Mouse (Mus musculus) lung, postnatal 4 days (tissue): ENCODE results near the gene Map1a.

ENCODE experiments used
- DNase-seq, 2 experiments: peaks; one replicate each; pipeline ENCODE4 v3.0.0; 2021

Gene Map1a

DNA sequence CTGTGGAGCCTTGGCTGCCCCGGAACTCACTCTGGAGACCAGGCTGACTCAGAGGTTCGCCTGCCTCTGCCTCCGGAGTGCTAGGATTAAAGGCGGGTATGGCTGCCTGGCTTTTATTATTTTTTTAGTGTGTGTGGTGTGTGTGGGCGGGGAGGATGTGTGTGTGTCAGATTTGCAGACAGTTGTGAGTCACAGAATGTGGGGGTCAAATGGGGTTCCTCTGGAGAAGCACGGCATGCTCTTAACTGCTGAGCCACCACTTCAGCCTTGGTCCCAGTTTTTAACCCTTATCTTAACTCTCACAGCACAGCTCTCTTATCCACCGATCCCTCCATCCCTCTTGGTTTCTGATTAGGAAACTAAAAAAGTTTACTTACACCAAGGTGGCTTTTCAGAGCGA is 26.9 kb downstream of the Map1a start:
- DNase-seq, result no peak

DNA sequence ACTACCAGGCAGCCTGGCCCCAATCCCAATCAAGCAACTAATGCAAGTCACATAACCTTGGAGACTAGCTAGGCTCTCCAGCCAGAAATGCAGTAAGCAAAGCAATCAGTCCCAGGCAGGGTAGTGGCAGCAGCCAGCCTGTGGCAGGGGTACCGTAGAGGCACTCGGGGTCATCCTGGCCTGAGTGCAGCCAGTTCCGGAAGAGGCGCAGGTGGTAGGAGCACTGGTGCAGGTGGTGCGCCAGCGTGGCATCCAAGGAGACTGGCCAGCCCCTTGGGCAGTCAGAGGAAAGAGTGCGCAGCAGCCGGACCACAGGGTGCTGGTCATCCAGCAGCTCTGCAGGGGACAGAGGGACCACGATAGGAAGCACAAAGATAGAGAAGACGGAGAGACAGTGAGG is 33.6 kb downstream of the Map1a start:
- DNase-seq, result no peak

DNA sequence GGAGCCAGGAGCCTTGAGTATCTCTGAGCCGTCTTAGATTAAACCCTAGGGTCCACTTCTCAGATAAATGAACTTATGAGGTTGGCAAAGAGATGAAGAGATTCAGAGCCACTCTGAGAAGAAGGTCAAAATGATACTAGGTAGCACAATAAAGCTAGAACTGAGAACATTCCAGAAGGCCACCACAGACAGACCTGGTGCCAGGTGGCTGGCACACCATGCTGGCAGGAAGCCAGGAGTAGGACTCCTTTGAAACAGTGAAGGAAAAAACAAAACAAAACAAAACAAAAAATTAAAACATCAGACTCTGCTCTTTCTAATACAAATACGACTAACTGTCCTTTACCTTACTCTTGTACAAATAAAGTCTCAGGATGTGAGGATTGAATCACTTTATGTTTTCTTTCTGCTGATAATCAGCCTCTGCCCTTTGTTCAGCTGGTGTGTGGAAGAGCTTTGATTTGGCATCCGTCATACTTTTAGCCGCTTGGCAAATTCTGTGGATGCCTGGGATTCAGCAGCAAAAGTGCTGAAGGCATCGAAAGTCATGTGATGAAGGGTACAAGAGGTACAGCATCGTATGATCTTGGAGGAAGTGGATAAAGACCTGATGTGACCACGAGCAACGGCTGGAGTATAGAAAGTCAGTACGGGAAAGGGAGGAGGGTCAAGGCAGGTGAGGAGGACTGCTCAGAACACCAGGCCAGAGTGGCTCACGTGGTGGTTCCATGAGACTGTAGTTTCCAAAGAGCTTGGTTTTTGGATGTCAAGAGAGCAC is 34.5 kb downstream of the Map1a start:
- no peak for DNase-seq

DNA sequence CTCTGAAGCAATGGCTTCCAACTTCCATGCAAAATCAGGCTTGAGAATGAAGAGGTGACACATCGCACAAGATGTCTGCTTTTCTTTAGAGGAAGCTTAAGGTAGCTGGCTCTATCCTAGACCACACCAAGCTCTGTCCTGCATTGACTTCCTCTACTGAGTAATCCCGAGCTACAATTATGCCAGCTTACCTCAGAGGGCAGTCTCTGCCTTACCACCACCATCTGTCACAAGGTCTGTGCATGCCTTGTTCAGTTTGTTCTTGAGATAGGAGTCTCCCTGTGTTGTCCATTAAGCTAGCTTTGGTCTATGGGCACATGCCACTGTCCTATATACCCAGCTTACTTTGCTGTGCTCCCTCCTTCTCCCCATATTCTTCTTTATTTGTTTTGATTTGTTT is 40.1 kb downstream of the Map1a start:
- DNase-seq, result no peak

DNA sequence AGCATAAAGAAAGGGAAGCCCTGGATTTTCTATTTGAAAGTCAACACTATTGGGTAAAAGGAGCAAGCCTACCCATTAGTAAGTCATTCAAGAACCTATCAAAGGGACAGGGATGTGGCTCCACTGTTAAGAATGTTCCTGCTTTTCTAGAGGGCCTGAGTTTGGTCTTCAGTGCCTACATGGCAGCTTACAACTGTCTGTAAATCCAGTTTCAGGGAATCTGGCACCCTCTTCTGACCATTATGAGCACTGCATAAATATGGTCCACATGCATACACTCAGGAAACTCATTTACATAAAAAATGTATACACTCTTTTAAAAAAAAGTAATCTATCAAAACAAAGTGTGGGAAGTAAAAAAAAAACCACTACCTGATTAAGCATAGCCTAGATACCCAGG is 49.7 kb downstream of the Map1a start:
- DNase-seq, result no peak

DNA sequence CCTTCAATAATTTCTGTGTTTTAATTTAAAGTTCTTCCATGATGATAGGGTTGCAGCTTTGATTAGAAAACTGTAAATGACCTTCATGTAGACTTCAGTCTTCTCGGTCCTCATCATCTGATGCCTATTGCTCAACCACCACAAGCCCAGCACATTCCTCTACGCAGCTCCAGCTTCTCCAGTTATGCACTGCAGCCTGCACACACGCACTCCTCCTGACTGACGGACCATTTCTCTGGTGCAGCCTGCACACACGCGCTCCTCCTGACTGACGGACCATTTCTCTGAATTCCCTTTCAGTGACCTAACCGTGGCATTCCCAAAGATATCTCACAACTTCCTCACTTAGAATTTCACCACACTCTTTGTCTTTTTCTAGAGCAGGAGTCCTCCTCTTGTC is 63.8 kb downstream of the Map1a start:
- no peak for DNase-seq

DNA sequence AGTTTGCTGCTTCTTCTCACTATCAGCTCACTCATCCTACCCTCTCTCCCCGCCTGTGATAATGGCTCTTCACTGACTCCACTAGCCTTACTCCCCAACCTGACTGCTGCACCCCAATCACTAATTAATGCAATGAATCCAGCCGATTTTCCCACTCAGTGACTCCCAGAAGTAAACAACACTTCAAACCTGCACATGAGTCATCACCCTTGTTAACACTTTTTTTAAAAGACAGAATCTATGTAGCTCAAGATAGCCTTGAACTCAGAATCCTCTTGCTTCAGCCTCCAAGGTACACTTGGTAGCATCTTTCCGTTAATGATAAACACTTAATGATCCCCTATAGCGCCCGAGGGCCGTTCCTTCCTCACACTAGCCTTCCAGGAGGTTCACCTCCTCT is 65.0 kb downstream of the Map1a start:
- DNase-seq, result no peak

DNA sequence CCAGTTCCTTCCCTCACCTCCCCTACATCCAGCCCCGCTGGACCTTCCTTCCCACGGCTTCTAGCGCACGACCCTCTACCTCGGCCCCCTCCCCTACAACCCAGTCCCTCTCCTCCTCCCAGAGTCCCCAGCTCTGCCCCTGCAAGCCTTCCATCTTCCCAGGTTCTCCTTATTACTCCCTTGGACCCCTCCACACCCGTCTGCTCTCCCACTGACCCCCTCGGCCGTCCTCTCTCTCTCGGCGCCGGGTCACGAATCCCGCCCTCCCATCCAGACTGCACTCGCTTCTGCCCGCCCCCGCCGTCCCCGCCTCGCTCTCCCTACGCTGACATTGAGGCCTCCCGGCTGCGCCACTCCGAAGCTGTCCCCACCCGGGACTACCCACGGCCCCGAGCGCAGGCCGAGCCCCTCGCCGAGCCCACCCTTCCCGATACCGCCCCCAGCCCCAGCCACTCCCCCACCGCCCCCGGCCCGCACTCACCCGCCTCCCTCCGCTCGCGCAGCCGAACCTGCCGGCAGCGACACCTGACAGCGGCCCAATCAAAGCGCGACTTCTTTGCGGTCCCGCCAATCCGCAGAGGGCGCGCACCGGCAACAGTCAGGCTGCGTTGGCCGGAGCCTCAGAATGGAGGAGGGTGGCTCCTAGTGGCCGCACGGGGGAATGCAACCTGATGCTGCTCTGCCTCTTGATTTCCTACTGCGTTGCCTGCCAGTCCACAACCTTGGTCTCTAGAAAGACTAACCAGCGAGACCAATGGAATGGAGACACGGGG is 65.6 kb downstream of the Map1a start, which contains the start of gene Ppip5k1:
Gene Ppip5k1, minus strand, starts transcription at position 577 of the 773 bp plus-strand sequence.
- DNase-seq, result peak; percentile 97 to 98

DNA sequence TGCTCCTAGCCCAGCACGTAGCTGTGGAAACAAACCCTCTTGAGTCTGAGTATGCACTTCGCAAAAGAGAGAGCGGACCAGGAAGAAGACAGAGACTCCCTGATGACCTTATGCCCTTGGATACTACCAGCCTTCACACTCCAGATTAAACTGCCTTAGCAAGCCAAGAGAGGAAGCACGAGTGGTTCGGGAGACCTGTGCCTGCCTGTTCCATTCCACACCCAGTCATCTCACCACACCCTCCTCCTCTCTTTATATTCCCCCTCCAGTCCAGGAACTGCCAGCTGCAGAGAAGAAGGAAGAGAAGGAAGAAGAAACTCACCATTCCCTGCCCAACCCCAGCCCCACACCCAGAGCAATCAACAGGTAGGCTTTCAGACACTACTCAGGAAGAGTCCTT is 68.1 kb downstream of the Map1a start, which contains the start of gene Ckmt1:
Gene Ckmt1, plus strand, starts transcription at position 221 of the 400 bp plus-strand sequence.
- no peak for DNase-seq

DNA sequence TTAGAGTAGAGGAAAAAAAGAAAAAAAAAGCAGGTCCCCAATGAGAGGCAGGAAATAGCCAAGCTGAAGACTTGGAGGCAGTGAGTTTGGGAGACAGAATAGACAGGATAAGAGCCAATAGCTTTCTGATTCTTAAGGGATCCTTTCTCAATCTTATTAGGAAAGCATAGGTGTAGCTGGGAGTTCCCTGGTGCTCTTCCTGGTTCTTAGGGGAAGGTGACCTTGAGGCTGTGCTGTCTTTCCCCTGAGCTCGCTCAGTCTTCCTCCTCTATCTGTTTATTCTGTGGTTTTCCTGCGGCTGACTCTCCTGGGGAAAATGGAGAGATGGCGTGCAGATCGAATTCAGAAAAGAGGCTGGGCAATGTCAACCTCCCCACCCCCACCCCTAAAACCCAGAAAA is 68.6 kb downstream of the Map1a start:
- DNase-seq, result no peak

DNA sequence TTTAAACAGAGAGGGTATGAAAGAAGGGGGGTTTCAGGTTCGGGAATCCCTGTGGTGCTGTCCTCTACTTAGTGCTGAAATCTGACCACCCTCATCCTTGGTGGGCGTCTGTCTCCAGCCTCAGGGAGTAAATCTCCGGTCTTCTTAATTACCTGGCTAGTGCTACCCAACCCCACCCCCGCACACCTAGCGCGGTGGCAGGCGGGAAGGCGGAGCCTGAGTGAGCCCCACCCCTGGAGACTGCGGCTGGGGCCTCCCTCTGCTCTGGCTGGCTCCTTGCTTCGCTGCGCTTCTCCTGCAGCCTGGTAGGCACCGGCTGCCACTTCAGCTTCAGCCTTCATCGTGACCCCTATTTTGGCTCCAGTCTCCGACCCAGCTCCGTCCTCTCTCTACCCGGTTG is 69.0 kb downstream of the Map1a start:
- peak; percentile 63 to 69 for DNase-seq

DNA sequence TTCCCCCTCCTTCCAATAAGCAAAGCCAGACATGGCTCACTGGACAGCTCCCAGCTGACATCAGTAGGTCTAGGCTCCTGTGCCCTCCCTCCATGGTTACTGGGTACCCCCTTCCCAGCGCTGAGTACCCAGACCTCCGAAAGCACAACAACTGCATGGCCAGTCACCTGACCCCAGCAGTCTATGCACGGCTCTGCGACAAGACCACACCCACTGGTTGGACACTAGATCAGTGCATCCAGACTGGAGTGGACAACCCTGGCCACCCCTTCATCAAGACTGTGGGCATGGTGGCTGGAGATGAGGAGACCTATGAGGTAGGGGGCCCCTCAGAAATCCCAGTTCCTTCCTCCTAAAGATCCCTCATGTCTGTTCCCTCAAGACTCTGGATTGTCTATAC is 70.1 kb downstream of the Map1a start:
- no peak for DNase-seq
